In the genomic region with DNA sequence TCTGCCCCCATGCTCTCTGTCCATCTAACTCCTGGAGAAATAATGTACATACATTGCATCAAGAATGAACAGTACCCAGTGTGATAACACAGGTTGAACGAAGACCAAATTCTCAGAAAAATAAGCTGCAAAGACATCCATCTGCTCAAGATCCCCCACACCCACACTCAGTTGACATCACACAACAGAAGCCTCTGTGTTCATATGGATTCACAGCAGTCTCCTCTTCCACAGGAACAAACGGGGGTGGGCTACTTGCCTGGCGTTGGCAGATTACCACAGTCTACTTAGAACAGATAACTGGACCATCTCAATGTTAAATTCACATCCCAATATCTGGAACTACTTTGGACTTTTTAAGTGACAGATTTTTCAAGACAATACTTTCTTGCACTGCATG, we compare ENCODE assay signal across 17 mouse cellular contexts.
DNase-seq lines count a peak whose midpoint lies in the region.
"Had no signal": no experiment of that assay in that cellular context is flagged by ENCODE, and none has a peak within 500 bp of the region (broad histone marks: within the 10 kb centered on the region; RNA-seq: fewer than 3 reads in every experiment).

No protein-coding gene starts in this region.

- DNase-seq in layer of hippocampus, adult 18-20 months (ENCODE audit: low spot score in 2 of 2): peak; percentile 36 to 69
- no peak for DNase-seq in layer of hippocampus, postnatal 10 days (ENCODE audit: low spot score in 2 of 2)
- DNase-seq in frontal cortex, adult 2 months (ENCODE audit: extremely low spot score in 1 of 2, low spot score in 1 of 2): peak; percentile 71 to 79
- peak; percentile 27 to 31 for DNase-seq in left cerebral cortex, postnatal 10 days (ENCODE audit: extremely low spot score in 1 of 2, low spot score in 2 of 2)
- DNase-seq in right cerebral cortex, postnatal 14 days: peak; percentile 26
- no peak for DNase-seq in kidney, postnatal 14 days
- no peak for DNase-seq in spleen, postnatal 4 days (ENCODE audit: low spot score in 2 of 2)
- no peak for DNase-seq in testis, postnatal 14 days (ENCODE audit: low spot score)
- DNase-seq: cerebellum, adult 18-20 months; cerebellum, postnatal 36 days; embryo, embryonic 11 days; heart, postnatal 10 days; kidney, postnatal 36 days; liver; lung, postnatal 36 days; thymus, adult 18-20 months; thymus, postnatal 4 days had no signal

- intact Hi-C loops in left cerebral cortex, postnatal 10 days (cut with DNase I): loop anchor here (10.0 kb wide), 2 partner anchors 348 to 478 kb away; partner anchors contain the start of gene Tnr

Comparison
In these comparisons a context has a peak if more than half of its experiments do, and no peak if none do; other contexts are left out.
1. DNase-seq: peak in layer of hippocampus, adult 18-20 months (2 of 2), frontal cortex, adult 2 months (2 of 2), left cerebral cortex, postnatal 10 days (2 of 2) and right cerebral cortex, postnatal 14 days (single experiment); none in layer of hippocampus, postnatal 10 days (0 of 2), kidney, postnatal 14 days (single experiment), spleen, postnatal 4 days (0 of 2) and testis, postnatal 14 days (single experiment).